Mouse (Mus musculus): ENCODE measurements at regions not wholly inside any gene's neighbourhood (a gene's known extent, or its start where the extent isn't known, plus 50 kb on each side); places are given as distances from the start of the nearest gene placed in this dataset.
A peak's percentile ranks its signal among the peaks of the same experiment; 100 is the strongest.

- no peak for DNase-seq (ENCODE audit: low read depth)
Measured at GRCm38 (mm10) chr6:95179993-95180392, 63.0 kb downstream of the Kbtbd8 start.

- no peak for DNase-seq (ENCODE audit: low read depth)
Measured at GRCm38 (mm10) chr6:95182238-95182637, 65.2 kb downstream of the Kbtbd8 start.

DNA sequence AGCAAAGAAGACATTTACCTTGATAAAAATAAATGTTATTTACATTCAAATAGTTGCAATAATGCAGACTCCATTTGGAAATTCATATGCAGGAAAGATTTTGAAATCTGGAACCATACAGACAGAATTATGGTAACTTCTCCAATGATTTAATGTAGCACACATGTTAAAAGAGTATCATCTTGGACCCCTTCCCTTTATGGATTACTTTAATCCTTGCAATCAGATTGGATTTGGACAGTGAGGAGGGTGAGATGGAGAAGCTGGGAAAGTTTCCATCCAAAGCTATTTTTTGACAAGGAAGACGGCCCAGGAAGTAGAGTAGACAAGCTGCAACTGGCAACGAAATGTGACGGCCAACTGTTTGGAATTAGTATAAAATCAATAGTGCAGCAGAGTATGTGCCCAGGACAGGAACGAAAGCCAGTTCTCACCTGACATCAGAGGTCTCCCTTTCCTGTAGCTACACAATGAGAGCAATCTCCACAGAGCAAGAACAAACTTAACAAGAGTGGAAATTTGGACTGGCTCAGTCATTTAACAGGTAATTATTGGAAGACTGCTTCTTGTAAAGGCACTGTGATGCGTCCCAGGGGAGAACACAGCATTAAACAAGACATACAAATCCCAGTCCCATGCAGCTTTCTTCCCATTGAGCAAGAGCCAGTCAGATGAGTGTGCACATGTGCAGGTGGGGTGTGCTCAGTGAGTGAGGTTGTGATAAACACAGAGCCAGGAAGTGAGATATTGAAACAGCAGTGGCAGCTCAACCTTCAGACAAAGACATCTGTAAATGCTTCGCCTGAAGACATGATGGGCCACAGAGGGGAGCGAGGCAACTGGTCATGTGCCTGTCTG is 68.3 kb downstream of the Kbtbd8 start:
- no peak for DNase-seq (ENCODE audit: low read depth)

- DNase-seq (ENCODE audit: low read depth) = no peak
Measured at GRCm38 (mm10) chr6:95196631-95197030, 79.6 kb downstream of the Kbtbd8 start.

GRCm38 (mm10) chr6:95198611-95199010 is 81.6 kb downstream of the Kbtbd8 start:
- DNase-seq (ENCODE audit: low read depth) = no peak

GRCm38 (mm10) chr6:95202291-95202790 is 85.3 kb downstream of the Kbtbd8 start:
- DNase-seq (ENCODE audit: low read depth) = no peak

DNA sequence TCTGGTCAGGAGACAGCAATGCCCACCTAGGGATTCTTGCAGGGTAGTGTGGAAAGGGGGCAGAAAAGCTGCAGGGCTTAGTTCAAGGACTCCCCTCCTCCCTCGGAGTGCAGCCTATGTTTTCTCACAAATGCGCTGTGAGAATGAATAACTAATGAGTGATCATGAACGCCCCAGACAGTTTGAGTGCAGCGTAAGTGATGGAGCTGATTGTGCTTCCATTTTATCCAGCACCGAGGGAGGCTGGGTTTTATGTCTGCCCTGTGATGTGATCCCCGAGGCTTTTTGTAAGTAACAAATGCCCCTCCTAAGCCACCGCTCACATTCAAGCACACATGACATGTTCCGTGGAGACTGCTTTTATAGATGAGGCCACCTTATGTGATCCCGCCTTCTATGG is 85.9 kb downstream of the Kbtbd8 start:
- no peak for DNase-seq (ENCODE audit: low read depth)

DNA sequence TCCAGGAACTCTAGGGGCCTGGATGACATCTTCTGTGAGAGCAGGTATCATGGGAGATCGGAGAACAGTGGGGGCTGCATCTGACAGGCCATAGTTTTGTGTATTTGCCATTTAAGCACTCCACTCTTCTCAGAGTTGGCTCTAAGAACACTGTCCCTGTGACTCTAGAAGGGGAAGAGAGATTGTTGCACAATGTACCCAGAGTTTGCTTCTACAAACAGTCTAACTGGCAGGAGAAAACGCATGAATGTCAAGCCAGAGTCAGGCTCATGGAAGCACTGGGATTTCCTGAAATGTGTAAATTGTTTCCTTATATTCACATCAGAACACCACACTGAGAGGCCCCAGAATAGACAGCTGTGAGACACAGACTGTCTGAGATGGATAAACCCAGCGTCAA is 87.2 kb downstream of the Kbtbd8 start:
- no peak for DNase-seq (ENCODE audit: low read depth)

GRCm38 (mm10) chr6:95207063-95207462 is 90.0 kb downstream of the Kbtbd8 start:
- peak; percentile 7 for DNase-seq (ENCODE audit: low read depth)

DNA sequence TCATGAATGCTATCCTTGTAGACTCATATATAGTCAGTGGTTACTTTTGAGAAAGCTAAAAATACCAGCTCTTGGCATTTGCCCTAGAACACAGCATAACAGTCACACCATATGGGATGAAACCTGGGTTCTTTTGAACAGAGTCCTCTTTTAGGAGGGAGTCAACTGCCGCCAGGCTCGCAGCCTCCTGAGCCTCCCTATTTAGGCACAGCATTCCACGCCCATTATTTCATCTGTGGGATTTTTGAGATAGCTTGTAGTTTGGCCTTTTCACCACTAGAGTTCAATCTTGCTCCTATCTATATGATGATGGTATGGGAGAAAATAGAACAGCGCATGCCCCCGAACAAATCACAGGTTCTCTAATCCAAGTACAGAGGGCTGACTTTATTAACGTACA is 100.4 kb downstream of the Kbtbd8 start:
- DNase-seq (ENCODE audit: low read depth) = no peak

DNA sequence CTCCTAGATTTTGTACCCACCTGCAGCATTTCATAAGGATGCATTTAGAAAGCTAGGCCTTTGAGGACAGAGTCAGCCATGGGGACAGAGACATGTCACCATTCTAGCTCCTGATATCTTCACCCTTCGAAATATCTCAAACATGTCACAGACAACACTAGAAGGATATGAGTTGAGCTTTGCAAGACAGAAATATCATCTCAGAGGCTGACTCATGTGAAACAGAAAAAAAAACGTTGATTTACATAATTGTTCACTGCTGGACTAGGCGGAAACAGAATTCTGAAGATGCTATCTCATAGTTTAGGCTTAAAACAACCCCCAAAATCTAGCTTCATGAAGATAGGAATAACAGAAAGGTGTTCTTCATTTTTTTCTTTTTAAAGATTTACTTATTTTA is 101.8 kb downstream of the Kbtbd8 start:
- no peak for DNase-seq (ENCODE audit: low read depth)

- peak; percentile 60 for DNase-seq (ENCODE audit: low read depth)
Measured at GRCm38 (mm10) chr6:95223537-95223936, 98.4 kb upstream of the Gm10234 start.

GRCm38 (mm10) chr6:95229885-95230284 is 92.0 kb upstream of the Gm10234 start:
- DNase-seq (ENCODE audit: low read depth) = no peak

GRCm38 (mm10) chr6:95234712-95235111 is 87.2 kb upstream of the Gm10234 start:
- DNase-seq (ENCODE audit: low read depth) = no peak

GRCm38 (mm10) chr6:95243657-95244056 is 78.3 kb upstream of the Gm10234 start:
- DNase-seq (ENCODE audit: low read depth) = no peak

DNA sequence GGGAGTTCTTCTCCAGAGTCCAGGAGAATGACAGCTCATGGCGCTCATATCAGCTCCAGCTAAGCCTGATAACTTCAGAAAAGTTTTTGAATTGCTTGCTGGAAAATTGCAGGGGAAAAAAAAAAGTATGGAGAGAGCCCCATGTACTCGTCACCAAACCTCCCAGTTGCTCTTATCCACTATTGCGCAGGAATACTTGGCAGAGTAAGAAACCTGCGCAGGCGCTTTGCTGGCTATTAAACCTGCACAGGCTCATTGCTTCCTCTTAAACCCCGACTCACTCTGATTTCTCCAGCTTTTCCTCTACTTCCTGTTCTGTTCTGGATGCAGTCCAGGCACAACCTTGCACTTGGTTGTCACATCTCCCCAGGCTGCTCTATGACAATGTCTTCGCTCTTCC is 77.0 kb upstream of the Gm10234 start:
- DNase-seq (ENCODE audit: low read depth) = no peak

DNA sequence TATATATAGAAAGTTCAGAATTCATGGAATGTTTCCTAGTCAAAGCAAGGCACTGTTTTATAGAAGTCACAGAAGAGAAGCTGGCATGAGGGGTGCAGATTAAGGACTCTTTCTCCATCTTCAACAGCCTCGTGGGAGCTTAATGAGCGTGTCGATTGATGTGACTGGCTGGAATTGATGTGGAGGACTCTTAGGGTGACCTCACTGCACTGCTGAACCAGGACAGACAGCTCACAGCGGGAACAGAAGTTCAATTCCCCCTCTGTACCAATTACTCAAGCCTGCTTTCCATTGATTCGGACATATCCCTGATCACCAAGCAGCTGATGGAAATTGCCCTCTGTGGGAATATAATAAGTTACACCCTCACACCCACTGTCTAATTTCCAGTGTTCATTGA is 65.6 kb upstream of the Gm10234 start:
- DNase-seq (ENCODE audit: low read depth) = no peak

DNA sequence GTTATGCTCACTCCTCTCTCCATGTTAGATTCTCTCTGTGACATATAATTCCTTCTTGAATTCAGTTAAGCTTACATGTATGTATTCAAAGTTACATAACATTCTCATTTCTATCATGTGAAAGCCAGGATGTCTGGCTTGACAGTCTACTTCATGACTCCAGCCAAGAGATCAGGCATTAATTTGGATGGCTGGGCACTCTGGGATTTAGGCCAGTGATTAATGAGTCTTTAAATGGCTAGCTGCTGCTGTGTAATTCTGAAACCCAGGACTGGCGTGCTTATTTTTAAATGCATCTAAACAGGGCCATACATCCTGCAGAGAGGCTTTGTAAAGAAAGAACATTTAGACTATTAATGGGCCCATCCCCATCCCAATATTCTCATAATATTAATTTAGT is 60.9 kb upstream of the Gm10234 start:
- DNase-seq (ENCODE audit: low read depth) = no peak

DNA sequence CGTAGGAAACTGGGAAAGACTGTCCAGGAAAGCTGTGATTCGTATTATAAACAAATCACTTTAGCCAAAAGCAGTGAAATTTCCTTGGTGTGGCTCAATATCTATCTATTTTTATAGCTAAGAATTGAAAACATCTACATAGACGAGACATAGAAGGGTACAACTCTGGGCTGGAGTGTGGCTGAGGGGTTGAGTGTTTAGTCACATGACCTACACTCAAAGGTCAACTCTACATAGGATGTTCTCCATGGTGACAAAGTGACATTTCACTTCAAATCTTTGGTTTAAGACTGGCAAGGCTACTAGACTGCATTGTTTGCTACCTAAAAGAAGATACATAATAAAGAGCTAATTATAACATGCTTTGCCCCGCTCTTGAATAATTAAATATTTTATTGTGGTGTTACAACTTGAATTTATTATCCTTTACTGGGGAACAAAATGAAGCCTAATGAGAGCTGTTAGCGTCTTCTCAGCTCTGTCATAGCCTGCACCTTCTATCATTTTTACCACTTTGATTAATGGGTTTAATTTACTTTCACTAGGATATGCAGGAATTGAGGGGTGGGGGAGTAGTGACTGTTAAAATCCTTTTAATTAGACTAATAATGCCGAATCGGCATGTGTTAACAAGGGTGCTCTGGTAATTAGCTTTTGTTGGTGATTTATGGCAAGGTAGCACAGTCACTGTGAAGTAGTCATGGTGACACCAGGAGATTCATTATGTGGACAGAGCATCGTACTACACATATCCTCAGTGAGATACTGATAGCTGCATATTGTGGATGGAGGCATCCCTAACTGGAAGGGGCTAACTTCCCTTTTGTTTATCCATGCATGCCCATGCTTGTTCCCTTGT is 57.7 kb upstream of the Gm10234 start:
- DNase-seq (ENCODE audit: low read depth) = no peak

DNA sequence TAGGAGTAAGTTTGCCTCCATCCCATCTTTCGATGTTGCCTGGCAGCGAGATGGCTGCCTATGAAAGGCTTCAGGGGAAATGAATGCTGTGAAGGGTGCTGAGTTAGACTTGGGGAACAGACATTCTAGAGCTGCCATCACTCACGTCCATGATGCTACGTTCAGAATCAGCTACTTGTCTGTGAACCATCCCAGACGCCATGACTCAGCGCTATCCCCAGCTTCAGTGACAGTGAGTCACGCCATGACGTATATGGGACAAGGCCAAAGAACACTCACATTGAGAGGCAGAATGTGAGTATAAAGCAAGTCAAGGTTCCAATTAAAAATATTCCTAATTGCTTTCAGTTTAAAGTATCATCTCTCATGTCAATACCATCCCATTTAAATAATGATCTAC is 52.4 kb upstream of the Gm10234 start:
- DNase-seq (ENCODE audit: low read depth) = no peak
